ENCODE assay signal across 16 mouse cellular contexts in the genomic region with DNA sequence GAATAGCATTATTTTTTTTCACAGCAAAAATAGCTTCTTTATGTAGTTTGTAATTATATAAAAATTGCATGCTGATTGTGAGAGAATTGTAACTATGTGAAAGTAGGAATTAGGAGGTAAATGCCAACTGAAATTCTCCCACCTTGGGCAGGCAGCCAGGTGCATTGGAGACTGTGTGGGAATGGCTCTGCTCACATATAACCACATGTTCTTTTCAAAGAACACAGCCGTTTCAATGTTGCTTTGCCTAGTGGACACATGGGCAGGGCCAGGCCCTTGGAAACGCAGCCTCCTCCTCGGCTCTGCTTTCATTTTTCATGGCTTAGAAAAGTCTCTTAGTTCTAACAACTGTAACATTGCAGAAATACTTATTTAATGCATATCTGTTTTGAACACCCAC.
DNase-seq lines count a peak whose midpoint lies in the region; ATAC-seq lines count a peak whose summit lies in the region.
"Had no signal": no experiment of that assay in that cellular context is flagged by ENCODE, and none has a peak within 500 bp of the region (broad histone marks: within the 10 kb centered on the region; RNA-seq: fewer than 3 reads in every experiment).

No protein-coding gene starts in this region.

- H3K4me1 ChIP-seq in forebrain, embryonic 16.5 days (replicated peaks; ENCODE audit: control insufficient read depth, insufficient read depth, low read length): no peaks in the 10 kb centered on the region
- no peaks in the 10 kb centered on the region for H3K4me1 ChIP-seq in forebrain, embryonic 11.5 days (replicated peaks; ENCODE audit: control insufficient read depth, insufficient read depth, low read length)
- H3K4me1 ChIP-seq: neural tube, embryonic 13.5 days had no signal

- no peak overlapping the region for H3K27ac ChIP-seq in forebrain, embryonic 16.5 days (ENCODE audit: low read length)
- no peak overlapping the region for H3K27ac ChIP-seq in forebrain, embryonic 11.5 days (ENCODE audit: low read depth, low read length)
- H3K27ac ChIP-seq: hindbrain, embryonic 14.5 days; neural tube, embryonic 13.5 days had no signal

- H3K27me3 ChIP-seq in forebrain, embryonic 16.5 days (replicated peaks; ENCODE audit: control insufficient read depth, insufficient read depth, low read length): no peaks in the 10 kb centered on the region
- H3K27me3 ChIP-seq in forebrain, embryonic 11.5 days (ENCODE audit: control insufficient read depth, insufficient read depth, low read length): no peaks in the 10 kb centered on the region
- H3K27me3 ChIP-seq: neural tube, embryonic 13.5 days had no signal

- no peak overlapping the region for H3K9ac ChIP-seq in forebrain, embryonic 16.5 days (replicated peaks; ENCODE audit: low read depth, low read length)
- H3K9ac ChIP-seq in forebrain, embryonic 11.5 days (ENCODE audit: low read length): no peak overlapping the region
- H3K9ac ChIP-seq: hindbrain, embryonic 14.5 days; lung, embryonic 14.5 days; neural tube, embryonic 13.5 days had no signal

- no peak overlapping the region for H3K4me2 ChIP-seq in forebrain, embryonic 16.5 days (ENCODE audit: low read length)
- no peak overlapping the region for H3K4me2 ChIP-seq in forebrain, embryonic 11.5 days (ENCODE audit: low read depth, low read length, severe bottlenecking)
- H3K4me2 ChIP-seq: hindbrain, embryonic 14.5 days; lung, embryonic 14.5 days; neural tube, embryonic 13.5 days had no signal

- no peak for DNase-seq in forebrain, embryonic 11.5 days (ENCODE audit: low spot score)
- DNase-seq in brain, adult 2 months (ENCODE audit: low read depth, low spot score): peak; percentile 44
- DNase-seq in layer of hippocampus, postnatal 36 days: peak; percentile 6 to 17
- peak; percentile 14 for DNase-seq in right cerebral cortex, postnatal 14 days
- DNase-seq in kidney, adult 18-20 months: no peak
- no peak for DNase-seq in kidney, adult 11 months
- DNase-seq: cerebellum, adult 2 months; heart, postnatal 10 days; kidney, postnatal 14 days; lung, embryonic 14.5 days had no signal

- 0 out of 2 replicates have a peak, but pooled peaks have one; percentile 52 for ATAC-seq in forebrain, embryonic 16.5 days
- ATAC-seq in forebrain, embryonic 11.5 days (replicated peaks; ENCODE audit: low FRiP score): no peak
- ATAC-seq: intestine, embryonic 16.5 days; midbrain, embryonic 16.5 days had no signal

- no peak overlapping the region for H3K4me3 ChIP-seq in forebrain, embryonic 16.5 days (replicated peaks; ENCODE audit: low read length)
- H3K4me3 ChIP-seq in forebrain, embryonic 11.5 days (ENCODE audit: low read depth, low read length): no peak overlapping the region
- H3K4me3 ChIP-seq: erythroblast, embryonic 14.5 days; neural tube, embryonic 13.5 days had no signal

- H3K9me3 ChIP-seq in forebrain, embryonic 16.5 days (ENCODE audit: control insufficient read depth, low read length): no peaks in the 10 kb centered on the region
- H3K9me3 ChIP-seq in forebrain, embryonic 11.5 days (ENCODE audit: control insufficient read depth, low read length): no peaks in the 10 kb centered on the region
- H3K9me3 ChIP-seq: neural tube, embryonic 13.5 days had no signal

- WGBS in forebrain, embryonic 16.5 days: 30% methylated on average over 3 of the region's 3 CpGs
- 86% methylated on average over 3 of the region's 3 CpGs for WGBS in forebrain, embryonic 11.5 days

- no peaks in the 10 kb centered on the region for H3K36me3 ChIP-seq in forebrain, embryonic 16.5 days (ENCODE audit: control insufficient read depth, insufficient read depth)
- H3K36me3 ChIP-seq in forebrain, embryonic 11.5 days (ENCODE audit: control insufficient read depth, insufficient read depth, low read length): no peaks in the 10 kb centered on the region
- H3K36me3 ChIP-seq: neural tube, embryonic 13.5 days had no signal

Comparison
In these comparisons a context has a peak if more than half of its experiments do, and no peak if none do; other contexts are left out.
1. DNase-seq: peak in brain, adult 2 months (single experiment), layer of hippocampus, postnatal 36 days (2 of 2) and right cerebral cortex, postnatal 14 days (single experiment); none in forebrain, embryonic 11.5 days (single experiment), kidney, adult 18-20 months (single experiment) and kidney, adult 11 months (single experiment).